Mouse (Mus musculus): ENCODE measurements at regions not wholly inside any gene's neighbourhood (a gene's known extent, or its start where the extent isn't known, plus 50 kb on each side); places are given as distances from the start of the nearest gene placed in this dataset.

DNA sequence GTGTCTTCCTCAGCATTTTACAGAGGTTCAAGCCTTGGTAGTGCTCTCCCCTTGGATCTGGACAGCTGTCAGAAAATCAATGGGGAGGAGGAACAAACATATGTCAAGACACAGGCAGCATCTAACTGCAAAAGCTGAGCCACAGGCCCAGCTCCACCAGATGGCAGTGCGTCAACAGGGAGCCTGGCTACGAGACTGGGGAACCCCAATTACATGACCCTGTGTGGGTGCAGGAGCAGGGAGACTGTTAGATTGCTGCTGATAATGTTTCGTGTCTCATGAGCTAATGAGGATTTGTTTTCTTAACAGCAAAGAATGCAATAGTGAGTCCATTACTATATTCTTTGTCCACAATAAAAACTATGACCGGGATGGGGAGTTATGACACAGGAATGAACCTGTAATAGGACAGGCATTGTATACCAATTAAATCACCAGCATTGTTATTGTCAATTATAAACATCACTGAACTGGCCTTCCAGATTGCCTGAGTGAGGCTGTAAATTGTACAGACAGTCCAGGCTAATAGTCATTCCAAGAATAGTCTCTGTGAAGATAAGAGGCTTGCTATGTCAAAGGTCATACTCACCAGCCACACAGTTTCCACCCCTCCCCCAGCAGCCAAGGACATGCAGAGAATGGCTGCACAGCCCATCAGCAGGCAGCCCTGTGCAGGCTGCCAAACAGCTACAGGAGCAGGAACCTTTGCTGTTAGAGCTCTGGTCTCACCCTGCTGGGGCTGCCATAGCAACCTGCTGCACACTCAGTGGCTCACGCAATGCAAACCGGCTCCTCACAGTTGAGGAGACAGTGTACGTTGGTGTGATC, 58.8 kb upstream of the Barx2 start:
- DNase-seq (ENCODE audit: low read depth) = no peak

DNA sequence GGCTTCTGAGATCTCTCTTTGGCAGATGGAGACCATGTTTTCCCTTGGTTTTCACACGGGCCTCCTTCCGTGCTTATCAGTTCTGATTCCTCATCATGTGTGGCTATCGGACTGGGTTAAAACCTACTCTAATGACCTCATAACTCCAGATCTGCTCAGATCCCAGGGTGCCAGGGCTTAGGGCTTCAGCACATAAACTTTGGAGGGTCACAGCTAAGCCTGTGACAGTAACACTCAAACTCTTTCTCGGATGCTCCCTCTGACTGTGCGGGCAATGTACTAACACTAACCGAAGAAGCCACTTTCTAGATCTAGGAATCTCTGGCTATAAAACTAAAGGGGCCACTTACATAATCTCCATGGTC, 59.3 kb upstream of the Barx2 start:
- no peak for DNase-seq (ENCODE audit: low read depth)

GRCm38 (mm10) chr9:31976191-31976590, 62.9 kb upstream of the Barx2 start:
- no peak for DNase-seq (ENCODE audit: low read depth)

DNA sequence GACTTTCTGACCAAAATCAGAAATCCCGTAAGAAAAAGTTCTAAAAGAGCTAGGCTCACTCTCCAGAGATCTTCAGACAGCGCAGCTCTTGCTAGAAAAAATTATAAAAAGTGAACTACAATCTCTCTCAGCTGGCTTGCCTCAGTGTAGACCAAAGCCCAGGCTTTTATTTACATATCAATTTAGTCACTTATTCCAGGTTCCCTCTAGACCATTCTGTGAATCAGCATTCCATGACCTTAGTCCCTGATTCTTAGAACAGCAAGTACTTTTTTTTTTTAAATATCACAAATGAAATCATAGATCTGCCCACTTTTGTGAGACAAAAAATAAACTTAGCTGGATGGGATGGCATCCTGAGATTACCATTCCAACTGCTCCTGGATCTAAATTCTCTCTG, 64.8 kb upstream of the Barx2 start:
- DNase-seq (ENCODE audit: low read depth) = no peak

DNA sequence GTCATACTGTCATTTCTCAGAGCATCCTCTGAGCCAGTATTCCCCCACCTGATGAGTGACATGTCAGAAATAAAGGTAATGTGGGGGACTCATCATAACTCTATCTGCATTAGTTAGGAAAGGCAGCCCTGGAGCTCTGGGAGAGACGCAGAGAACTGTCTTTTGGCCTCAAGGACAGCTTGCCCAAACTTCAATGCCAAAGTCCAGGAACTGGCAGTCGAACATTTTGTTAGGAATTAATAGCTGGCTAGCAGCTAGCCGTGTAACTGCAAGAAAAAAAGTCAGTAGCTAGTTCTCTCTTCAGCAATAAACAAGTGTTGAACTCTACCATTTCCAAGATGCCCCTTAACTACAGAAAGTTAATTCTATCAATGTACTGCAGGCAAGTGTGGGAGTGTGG, 65.9 kb upstream of the Barx2 start:
- no peak for DNase-seq (ENCODE audit: low read depth)

- no peak for DNase-seq (ENCODE audit: low read depth)
These were observed 67.2 kb upstream of the Barx2 start for GRCm38 (mm10) chr9:31980459-31980858.

DNA sequence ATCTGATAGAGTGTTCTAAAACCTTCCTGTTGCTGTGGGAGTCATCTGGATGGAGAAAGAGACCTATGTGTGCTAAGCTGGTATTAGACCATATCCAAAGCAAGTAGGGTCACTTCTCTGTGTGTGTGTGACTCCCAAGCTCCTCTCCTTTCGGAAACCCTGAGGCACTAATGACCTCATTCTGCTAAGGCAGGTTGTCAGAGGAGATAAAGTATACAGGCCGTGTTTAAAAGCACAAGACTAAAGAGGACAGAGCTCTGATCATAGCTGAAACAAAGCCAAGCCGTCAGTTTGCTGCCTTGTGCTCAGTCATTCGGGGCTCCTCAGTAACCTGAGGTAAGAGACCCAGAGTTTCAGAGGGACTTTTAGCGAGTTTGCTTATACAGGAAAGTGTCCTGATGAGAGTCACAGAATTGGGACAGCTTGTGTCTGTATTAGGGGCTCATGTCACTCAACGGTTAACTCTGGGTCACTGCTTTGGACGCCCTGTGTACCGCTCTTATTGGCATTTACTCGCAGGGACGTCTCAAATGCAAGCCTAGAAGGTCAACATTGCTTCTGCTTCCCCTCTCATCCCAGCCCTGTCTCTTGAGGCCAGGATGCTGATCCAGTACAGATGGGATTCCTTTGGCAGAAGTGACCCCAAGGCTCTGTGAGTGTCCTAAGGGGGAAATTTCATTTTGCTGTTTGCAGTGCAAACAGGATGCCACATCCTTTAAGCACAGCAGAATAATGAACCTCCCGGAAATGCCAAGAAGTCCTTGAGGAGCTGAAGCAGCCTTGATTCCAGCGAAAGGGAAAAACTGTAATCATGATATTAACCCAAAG, 70.7 kb upstream of the Barx2 start:
- DNase-seq (ENCODE audit: low read depth) = no peak

DNA sequence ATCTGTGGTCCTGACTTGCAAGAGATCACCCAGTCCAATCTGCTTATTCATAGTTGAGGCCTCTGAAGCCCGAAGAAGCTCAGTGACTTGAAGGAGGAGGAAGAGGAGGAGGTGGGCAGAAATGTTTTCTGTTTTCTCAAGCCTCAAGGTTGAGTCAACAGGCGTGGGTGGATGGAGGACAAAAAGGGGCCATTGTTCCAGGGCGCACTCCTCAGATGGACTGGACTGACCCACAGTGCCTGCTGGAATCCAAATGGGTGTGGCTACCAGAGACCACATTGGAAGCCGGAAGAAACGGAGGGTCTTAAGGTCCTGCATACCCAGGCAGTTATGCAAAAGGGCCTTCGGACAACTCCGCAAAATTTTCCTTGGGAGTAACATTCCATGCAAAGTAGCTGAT, 75.6 kb upstream of the Barx2 start:
- DNase-seq (ENCODE audit: low read depth) = no peak

GRCm38 (mm10) chr9:31989581-31990360, 76.5 kb upstream of the Barx2 start:
- DNase-seq (ENCODE audit: low read depth) = no peak

DNA sequence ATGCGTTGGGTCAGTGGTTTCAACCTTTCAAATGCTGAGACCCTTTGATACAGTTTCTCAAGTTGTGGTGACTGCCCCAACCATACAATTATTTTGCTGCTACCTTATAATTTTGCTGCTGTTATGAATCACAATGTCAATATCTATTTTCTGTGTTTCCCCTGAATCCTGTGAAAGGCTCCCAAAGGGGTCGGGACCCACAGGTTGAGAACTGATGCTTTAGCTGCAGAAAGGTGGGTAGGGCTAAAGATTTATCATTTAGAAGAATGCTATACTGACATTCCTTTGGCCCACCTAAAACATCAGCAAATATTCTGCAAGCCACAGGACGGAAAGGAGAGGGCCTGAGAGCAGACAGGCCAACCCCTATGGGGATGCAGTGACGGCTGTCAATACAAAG, 77.2 kb upstream of the Barx2 start:
- no peak for DNase-seq (ENCODE audit: low read depth)

DNA sequence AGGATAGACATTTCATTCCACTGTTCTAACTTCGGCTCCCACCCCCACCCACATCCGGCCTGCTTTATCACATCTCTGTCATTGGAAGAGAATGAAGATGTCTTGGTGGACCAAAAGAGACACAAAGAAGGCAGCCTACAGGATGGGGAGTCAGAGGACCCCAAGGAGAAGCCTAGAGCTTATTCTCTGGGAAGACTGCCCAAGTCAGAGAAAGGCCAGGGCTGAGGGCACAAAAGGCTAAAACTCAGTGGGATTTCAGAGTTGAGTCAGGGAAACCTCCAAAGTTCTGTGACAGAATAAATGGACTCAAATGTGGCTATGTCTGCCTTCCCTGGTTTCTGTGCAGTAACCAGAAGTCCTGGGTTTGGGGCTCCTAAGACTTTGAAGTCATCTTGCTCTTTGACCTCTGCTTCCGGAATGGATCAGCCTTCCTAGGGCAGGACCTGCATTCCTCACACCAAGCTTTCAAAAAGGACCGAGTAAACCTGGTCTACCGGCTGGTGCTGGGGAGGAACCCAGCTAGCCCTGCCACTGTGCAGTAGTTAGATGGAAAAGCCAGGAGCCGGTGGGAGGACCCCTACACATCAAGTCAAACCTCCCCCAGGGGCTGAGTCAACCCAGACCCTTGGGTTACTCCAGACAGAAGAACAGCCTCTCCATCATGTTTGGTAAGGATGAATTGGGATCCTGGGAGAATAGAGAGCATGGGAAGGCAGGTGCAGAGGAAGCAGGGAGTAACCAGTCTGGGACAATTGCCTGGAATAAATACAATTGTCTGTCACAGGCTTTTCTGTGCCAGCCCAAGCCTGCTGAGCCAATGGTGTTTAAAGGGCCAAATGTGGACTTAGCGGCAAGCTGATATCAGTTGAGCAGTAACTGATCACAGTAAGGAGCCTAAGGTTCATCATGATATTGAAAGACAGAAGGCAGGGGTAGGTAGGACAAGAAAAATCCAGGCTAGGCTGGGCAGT, 80.7 kb upstream of the Barx2 start:
- no peak for DNase-seq (ENCODE audit: low read depth)

- no peak for DNase-seq (ENCODE audit: low read depth)
These were observed 81.8 kb upstream of the Barx2 start for GRCm38 (mm10) chr9:31995101-31995500.

GRCm38 (mm10) chr9:31995700-31996099, 82.4 kb upstream of the Barx2 start:
- no peak for DNase-seq (ENCODE audit: low read depth)

GRCm38 (mm10) chr9:31996466-31997177, 83.4 kb upstream of the Barx2 start:
- no peak for DNase-seq (ENCODE audit: low read depth)

GRCm38 (mm10) chr9:31997178-31998097, 84.2 kb upstream of the Barx2 start:
- no peak for DNase-seq (ENCODE audit: low read depth)

- DNase-seq (ENCODE audit: low read depth) = no peak
These were observed 85.4 kb upstream of the Barx2 start for GRCm38 (mm10) chr9:31998488-31999280.

DNA sequence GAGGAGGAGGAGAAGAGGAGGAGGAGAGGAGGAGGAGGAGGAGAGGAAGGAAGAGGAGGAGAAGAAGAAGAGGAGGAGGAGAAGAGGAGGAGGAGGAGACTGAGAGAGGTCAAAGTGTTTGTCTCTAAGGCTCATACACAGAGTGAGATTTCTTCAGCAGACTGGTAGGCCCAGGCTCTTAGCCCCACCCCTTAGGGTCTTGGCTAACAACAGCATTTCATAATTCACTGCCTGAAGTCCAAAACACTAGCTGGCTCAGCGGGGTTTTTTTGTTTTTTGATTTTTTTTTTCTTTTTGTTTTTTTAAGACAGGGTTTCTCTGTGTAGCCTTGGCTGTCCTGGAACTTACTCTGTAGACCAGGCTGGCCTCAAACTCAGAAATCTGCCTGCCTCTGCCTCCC, 86.5 kb upstream of the Barx2 start:
- no peak for DNase-seq (ENCODE audit: low read depth)

GRCm38 (mm10) chr9:32002924-32003323, 89.7 kb upstream of the Barx2 start:
- no peak for DNase-seq (ENCODE audit: low read depth)

DNA sequence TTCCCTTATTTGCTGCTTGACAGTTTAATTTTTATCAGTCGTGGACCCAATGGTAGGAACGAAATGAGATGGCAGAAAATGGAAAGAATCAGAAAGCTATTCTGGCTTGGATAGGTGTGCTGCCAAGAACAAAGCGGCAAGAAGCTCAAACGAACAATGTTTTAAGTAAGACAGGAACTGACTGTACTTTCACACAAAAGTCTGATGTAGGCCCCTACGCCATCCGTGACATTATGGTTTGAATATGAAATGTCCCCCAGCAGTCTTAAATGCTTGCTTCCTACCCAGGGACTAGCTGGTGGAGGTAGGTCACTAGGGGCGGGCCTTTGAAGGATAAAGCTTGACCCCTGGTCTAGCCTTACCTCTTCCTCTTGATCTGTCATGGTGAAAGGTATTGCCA, 90.5 kb upstream of the Barx2 start:
- no peak for DNase-seq (ENCODE audit: low read depth)

All from c-Kit-positive CD71-positive TER-119-negative erythroid progenitor cells, embryonic 14.5 days (primary cell).